In genomic region chr15:85913605-85914004, GRCm38 (mm10) we compare ENCODE assay signal across 8 mouse cellular contexts. TPM values are rescaled to one million over a fixed set of nuclear protein-coding genes. Genes with fewer than 3 reads are reported as not detected.
A peak's percentile ranks its signal among the peaks of the same experiment; 100 is the strongest.
DNase-seq lines count a peak whose midpoint lies in the region; ATAC-seq lines count a peak whose summit lies in the region.

No protein-coding gene starts in this region.

- no peak overlapping the region for H3K9ac ChIP-seq in liver, embryonic 12.5 days

- no peaks in the 10 kb centered on the region for H3K9me3 ChIP-seq in liver, embryonic 12.5 days (replicated peaks)

- no peak overlapping the region for H3K4me3 ChIP-seq in liver, embryonic 12.5 days

- peaks cover 6% of the 10 kb centered on the region for H3K27me3 ChIP-seq in liver, embryonic 12.5 days (replicated peaks)

- no peak overlapping the region for H3K4me2 ChIP-seq in liver, embryonic 12.5 days

- H3K4me1 ChIP-seq in liver, embryonic 12.5 days = peaks cover 5% of the 10 kb centered on the region; the same call in 1 of the 2 replicates

- H3K27ac ChIP-seq in liver, embryonic 12.5 days = no peak overlapping the region

- ATAC-seq in liver, embryonic 12.5 days = no peak
- ATAC-seq in megakaryocyte-erythroid progenitor cell, adult 5-6 weeks (replicated peaks; ENCODE audit: low FRiP score, low TSS enrichment, poor library complexity, severe bottlenecking) = peak; percentile 50; the same call in 1 of the 2 replicates

- no peaks in the 10 kb centered on the region for H3K36me3 ChIP-seq in liver, embryonic 12.5 days

- peak; percentile 81 to 87 for DNase-seq in cerebellum, postnatal 4 days (ENCODE audit: low spot score in 2 of 2)
- no peak for DNase-seq in cerebellum, adult 11-12 months
- DNase-seq in liver (peak; percentile 82), adipocyte (ENCODE audit: low spot score) (peak; percentile 7)
- DNase-seq in hindlimb bud, embryonic 11.5 days (ENCODE audit: extremely low spot score, low read depth, low spot score) = peak; percentile 39
- DNase-seq in thymus, postnatal 25 days = peak; percentile 85

- 22% methylated on average over 2 of the region's 2 CpGs for WGBS in liver, embryonic 12.5 days (ENCODE audit: insufficient replicate concordance)

RNA-seq across cellular contexts. Expression of gene Trmu, which starts 34.5 kb away (rescaled TPM):
- polyA plus RNA-seq in liver, embryonic 12.5 days (2016; fragmentation: Nextera tagmentation; extraction: Ambion mirVana) = 21.8 and 22.1 TPM in 2 replicates
- total RNA-seq in megakaryocyte-erythroid progenitor cell, adult 5-6 weeks (2014; fragmentation: Nextera tagmentation) = 48.0 and 76.0 TPM in 2 replicates
- total RNA-seq in megakaryocyte-erythroid progenitor cell, adult 5-6 weeks (2017) = 39.2 and 49.8 TPM in 2 replicates

RNA-seq across cellular contexts. Expression of gene Gtse1, which starts 54.1 kb away (rescaled TPM):
- polyA plus RNA-seq in liver, embryonic 12.5 days (2016; fragmentation: Nextera tagmentation; extraction: Ambion mirVana) = 34.4 and 35.3 TPM in 2 replicates
- total RNA-seq in megakaryocyte-erythroid progenitor cell, adult 5-6 weeks (2014; fragmentation: Nextera tagmentation) = 20.8 and 23.9 TPM in 2 replicates
- 10.9 and 23.2 TPM in 2 replicates for total RNA-seq in megakaryocyte-erythroid progenitor cell, adult 5-6 weeks (2017)
